Mouse (Mus musculus): ENCODE data around the gene Rhpn2.

Rhpn2 gene

GRCm38 (mm10) chr7:35349022-35349421 is 15.1 kb downstream of the Rhpn2 start:
- DNase-seq: no peak

- DNase-seq: no peak
These were observed 16.1 kb downstream of the Rhpn2 start for GRCm38 (mm10) chr7:35349886-35350684.

GRCm38 (mm10) chr7:35351155-35351554 is 17.2 kb downstream of the Rhpn2 start:
- no peak for DNase-seq

- DNase-seq: no peak
These were observed 19.3 kb downstream of the Rhpn2 start for GRCm38 (mm10) chr7:35353306-35353705.

GRCm38 (mm10) chr7:35355303-35355872 is 21.4 kb downstream of the Rhpn2 start:
- DNase-seq: peak in 1 of 2 experiments; percentile 47

- DNase-seq: no peak
These were observed 23.7 kb downstream of the Rhpn2 start for GRCm38 (mm10) chr7:35357621-35358020.

- no peak for DNase-seq
These were observed 28.3 kb downstream of the Rhpn2 start for GRCm38 (mm10) chr7:35362253-35362652.

- DNase-seq: peak; percentile 41 to 74
These were observed 28.9 kb downstream of the Rhpn2 start for GRCm38 (mm10) chr7:35362868-35363267.

- DNase-seq: peak in 1 of 2 experiments; percentile 62
These were observed 31.4 kb downstream of the Rhpn2 start for GRCm38 (mm10) chr7:35365161-35365910.

GRCm38 (mm10) chr7:35371096-35371495 is 37.1 kb downstream of the Rhpn2 start:
- DNase-seq: peak in 1 of 2 experiments; percentile 47

GRCm38 (mm10) chr7:35372483-35373017 is 38.6 kb downstream of the Rhpn2 start:
- peak in 1 of 2 experiments; percentile 17 for DNase-seq

GRCm38 (mm10) chr7:35373146-35373989 is 39.4 kb downstream of the Rhpn2 start:
- peak; percentile 42 to 70 for DNase-seq

GRCm38 (mm10) chr7:35374265-35374664 is 40.3 kb downstream of the Rhpn2 start:
- DNase-seq: peak in 1 of 2 experiments; percentile 48

- no peak for DNase-seq
These were observed 42.7 kb downstream of the Rhpn2 start for GRCm38 (mm10) chr7:35376623-35377022.

GRCm38 (mm10) chr7:35379492-35380119 is 45.6 kb downstream of the Rhpn2 start:
- DNase-seq: peak; percentile 36 to 41

GRCm38 (mm10) chr7:35380351-35380750 is 46.4 kb downstream of the Rhpn2 start:
- DNase-seq: no peak

- DNase-seq: no peak
These were observed 47.9 kb downstream of the Rhpn2 start for GRCm38 (mm10) chr7:35381861-35382260.

GRCm38 (mm10) chr7:35382706-35383353 is 48.9 kb downstream of the Rhpn2 start:
- no peak for DNase-seq

- DNase-seq: peak in 1 of 2 experiments; percentile 41
These were observed 52.6 kb downstream of the Rhpn2 start for GRCm38 (mm10) chr7:35386525-35386952.

- DNase-seq: peak; percentile 50 to 67
These were observed 54.7 kb downstream of the Rhpn2 start for GRCm38 (mm10) chr7:35388694-35389093.

GRCm38 (mm10) chr7:35392935-35393334 is 59.0 kb downstream of the Rhpn2 start:
- DNase-seq: peak; percentile 57

Measured in kidney, postnatal 4 days (tissue).